Mouse (Mus musculus): ENCODE measurements at regions not wholly inside any gene's neighbourhood (a gene's known extent, or its start where the extent isn't known, plus 50 kb on each side); places are given as distances from the start of the nearest gene placed in this dataset.
A peak's percentile ranks its signal among the peaks of the same experiment; 100 is the strongest.

- DNase-seq (ENCODE audit: low spot score in 2 of 2): peak in 1 of 2 experiments; percentile 57
These were observed 110.9 kb upstream of the Gpc5 start for GRCm38 (mm10) chr14:114981120-114981519.

- DNase-seq (ENCODE audit: low spot score in 2 of 2): no peak
These were observed 88.8 kb upstream of the Gpc5 start for GRCm38 (mm10) chr14:115003223-115003622.

- no peak for DNase-seq (ENCODE audit: low spot score in 2 of 2)
These were observed 87.1 kb upstream of the Gpc5 start for GRCm38 (mm10) chr14:115004733-115005405.

- DNase-seq (ENCODE audit: low spot score in 2 of 2): no peak
These were observed 81.1 kb upstream of the Gpc5 start for GRCm38 (mm10) chr14:115010877-115011276.

GRCm38 (mm10) chr14:115015299-115015698, 76.7 kb upstream of the Gpc5 start:
- DNase-seq (ENCODE audit: low spot score in 2 of 2): no peak

GRCm38 (mm10) chr14:115017410-115018153, 74.4 kb upstream of the Gpc5 start:
- DNase-seq (ENCODE audit: low spot score in 2 of 2): peak; percentile 69 to 75

GRCm38 (mm10) chr14:115028011-115028410, 64.0 kb upstream of the Gpc5 start:
- no peak for DNase-seq (ENCODE audit: low spot score in 2 of 2)

DNA sequence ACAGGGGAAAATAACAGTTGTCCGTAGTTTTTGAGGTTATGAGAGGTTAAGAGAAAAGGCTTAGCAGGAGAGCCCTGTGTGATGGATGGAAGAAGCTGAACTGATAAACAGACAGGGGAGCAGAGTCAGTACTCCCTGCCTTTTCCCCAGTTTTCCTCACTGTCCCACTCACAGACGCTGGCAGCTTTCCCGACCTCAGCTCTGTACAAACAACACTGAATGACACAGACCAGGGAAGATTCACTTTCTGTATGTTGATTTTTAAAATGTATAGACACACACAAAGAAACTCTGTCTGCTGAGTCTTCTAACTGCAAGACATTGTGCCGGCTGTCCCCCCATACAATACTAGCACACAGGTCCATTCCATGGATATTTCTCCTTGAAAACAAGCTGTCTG, 60.3 kb upstream of the Gpc5 start:
- no peak for DNase-seq (ENCODE audit: low spot score in 2 of 2)

DNA sequence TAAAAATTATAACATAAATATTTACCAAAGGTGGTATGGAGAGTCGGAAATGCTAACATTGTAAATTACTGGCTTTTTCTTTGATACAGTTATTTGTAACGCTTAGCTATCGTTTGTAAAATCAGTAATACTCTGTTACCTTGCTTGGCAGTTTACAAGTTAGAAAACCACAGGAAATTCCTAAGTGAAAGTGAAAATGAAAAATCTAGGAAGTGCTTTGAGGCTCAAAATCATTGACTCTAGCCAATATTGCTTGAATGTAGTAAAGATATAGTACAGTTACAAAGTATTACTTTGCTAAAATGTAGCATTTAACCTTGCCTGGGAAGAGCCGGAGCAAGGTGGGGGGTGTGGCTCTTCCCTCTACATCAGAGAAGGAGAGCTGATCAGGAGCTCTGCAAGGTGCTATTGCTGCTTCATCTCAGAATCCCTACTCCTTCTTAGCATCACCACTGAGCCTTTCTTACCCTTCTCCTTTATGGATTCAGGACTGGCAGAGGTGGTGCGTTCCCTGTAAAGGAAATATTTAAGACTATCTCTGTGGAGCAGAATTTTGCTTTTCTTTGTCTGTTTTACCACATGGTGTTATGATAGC, 58.5 kb upstream of the Gpc5 start:
- DNase-seq (ENCODE audit: low spot score in 2 of 2): no peak

DNA sequence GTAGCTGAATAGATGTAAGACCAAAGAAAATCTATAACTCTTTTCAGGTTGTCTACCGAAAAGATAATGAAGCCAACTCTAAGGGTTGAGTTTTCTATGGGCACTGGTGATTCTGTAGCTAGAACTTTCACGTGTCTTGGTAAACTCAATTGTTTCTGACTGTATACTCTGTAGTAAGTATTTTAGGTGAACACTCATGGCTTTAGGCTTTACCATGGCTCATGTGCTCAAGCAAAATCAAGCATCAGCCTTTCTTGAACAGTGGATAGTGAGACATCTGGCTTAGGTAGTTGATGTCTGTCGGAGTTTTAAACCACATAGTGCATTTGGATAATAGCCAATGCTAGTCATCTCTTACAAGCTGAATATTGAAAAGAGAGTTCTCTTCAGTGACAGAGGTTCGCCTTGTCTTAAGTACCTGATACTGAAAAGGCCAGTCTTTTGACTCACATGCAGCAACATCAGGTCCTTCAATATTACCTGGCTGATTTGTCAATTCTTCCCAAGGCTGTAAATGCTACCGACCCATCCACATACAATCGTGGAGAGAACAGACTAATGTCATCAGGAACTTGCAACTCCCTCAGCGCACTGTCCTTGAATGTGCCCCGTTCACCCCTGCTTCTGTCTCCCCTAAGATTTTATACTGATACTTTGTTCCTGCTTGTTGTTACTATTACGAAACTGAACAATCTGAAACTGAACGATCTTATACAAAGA, 57.1 kb upstream of the Gpc5 start:
- DNase-seq (ENCODE audit: low spot score in 2 of 2): no peak

- DNase-seq (ENCODE audit: low spot score in 2 of 2): no peak
These were observed 54.8 kb upstream of the Gpc5 start for GRCm38 (mm10) chr14:115037086-115037793.

DNA sequence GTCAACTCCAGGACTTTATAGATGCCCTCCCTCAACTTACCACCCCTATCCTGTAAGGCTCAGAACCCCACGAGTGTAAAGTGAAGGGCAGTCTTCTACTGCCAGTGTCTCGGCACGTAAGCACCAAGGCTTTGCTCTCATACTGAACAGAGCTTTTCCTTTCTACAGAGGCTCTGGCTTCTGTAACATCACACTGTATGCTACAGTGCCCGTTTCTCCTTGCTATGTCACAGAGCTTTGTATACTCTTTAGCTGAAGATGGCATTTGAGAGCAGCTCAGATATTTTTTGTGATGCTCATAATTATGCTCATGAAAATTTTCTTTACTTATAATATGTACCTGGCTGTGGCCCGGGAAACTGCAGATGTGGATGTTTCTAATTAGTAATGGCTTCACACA, 53.2 kb upstream of the Gpc5 start:
- no peak for DNase-seq (ENCODE audit: low spot score in 2 of 2)

DNA sequence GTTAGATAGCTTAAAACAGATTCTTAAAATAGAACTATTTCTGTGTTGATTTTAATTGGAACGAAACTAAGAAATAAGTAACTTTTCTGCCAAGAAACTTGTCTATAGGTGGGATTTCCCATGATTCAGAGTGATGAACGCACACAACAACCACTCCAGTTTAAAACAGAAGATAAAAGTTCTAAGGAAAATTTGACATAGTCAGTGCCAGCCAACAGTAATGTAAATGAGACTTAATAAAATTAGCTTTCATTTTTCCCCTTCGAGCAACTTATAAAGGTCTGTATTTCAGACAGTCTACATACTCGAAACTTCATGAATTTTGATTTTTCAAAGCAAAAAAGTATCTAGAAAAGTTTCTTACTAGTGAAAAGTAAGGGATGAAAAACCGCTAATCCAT, 52.5 kb upstream of the Gpc5 start:
- DNase-seq (ENCODE audit: low spot score in 2 of 2): no peak

DNA sequence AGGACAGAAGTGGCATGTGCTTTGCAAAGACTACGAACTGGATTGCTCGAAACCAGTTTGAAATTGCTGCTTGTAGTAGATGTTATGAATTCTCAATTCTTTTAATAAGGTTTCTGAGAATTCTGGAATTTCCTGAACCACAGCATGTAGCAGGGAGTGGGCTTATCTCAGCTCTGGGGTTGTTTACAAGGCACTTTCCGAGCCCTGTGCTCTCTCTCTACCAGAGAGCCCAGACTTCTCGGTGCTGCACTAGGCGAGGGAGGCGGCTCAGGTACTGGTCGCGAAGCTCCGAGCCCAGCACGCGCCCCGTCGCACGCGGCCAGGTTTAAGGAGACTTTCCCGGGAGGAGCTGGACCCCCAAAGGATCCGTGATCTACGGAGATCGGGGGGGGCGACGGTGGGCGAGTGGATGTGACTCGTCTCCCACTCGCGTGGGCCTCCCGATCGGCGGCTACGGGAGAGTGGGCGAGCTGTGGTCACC, 51.9 kb upstream of the Gpc5 start:
- peak in 1 of 2 experiments; percentile 25 for DNase-seq (ENCODE audit: low spot score in 2 of 2)

GRCm38 (mm10) chr14:115040578-115041206, 51.3 kb upstream of the Gpc5 start:
- peak; percentile 48 to 71 for DNase-seq (ENCODE audit: low spot score in 2 of 2)

GRCm38 (mm10) chr14:115041336-115042054, 50.5 kb upstream of the Gpc5 start:
- DNase-seq (ENCODE audit: low spot score in 2 of 2): peak; percentile 14 to 22

DNA sequence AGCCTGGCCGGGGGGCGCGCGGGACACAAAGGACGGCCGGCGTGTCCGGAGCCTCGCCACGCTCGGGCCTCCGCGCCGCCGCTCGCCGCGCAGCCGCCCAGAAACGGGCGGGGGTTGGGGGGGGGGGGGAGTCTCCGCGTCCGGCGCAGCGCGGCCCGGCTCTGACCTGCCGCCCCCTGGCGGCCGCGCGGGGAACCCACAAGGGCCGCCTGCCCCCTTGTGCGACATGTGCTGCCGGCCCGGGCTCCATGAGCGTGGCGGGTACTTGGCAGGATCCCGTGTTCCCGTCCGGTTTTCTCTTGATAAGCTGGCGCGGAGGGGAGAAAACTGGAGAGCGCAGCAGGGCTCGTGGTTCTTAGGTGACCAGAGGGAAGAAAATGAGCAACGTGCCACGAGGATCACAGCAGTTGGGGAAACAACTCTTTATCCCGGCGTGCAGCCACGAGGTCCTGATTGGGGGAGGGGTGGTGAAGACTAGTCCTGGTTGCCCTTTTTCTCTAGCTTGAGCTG, 49.9 kb upstream of the Gpc5 start:
- DNase-seq (ENCODE audit: low spot score in 2 of 2): peak; percentile 82 to 83
